Mouse (Mus musculus): ENCODE measurements around the gene Neurl2. TPM values are rescaled to one million over a fixed set of nuclear protein-coding genes. Genes with fewer than 3 reads are reported as not detected.
"Not testable (repeated sequence)": the region's sequence is repeated elsewhere in the genome, so short reads cannot be mapped to it uniquely, and the experiment has no call there.

The Neurl2 gene
- polyA plus RNA-seq, 1 experiment from 2014 or later = 7.1 TPM

DNA sequence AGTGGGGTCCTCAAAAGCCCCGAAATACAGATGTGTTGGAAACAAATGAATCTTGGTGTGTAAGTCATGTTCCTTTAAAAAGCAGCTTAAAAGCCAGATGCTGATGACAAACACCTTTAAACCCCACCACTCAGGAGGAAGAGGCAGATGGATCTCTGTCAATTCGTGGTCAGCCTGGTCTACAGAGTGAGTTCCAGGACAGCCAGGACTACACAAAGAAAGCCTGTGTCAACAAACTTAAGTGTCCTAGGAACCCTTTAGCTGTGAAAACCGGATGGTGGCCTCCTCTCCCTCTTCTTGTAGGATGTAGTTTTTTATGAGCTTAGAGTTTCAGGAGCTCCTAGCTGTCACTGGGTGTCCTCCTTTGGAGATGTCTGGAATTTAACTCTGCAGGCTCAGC, 40.4 kb upstream of the Neurl2 start:
- H3K36me3 ChIP-seq (ENCODE audit: control insufficient read depth, insufficient read depth, low read length) = no peaks in the 10 kb centered on the region
- H3K27ac ChIP-seq (ENCODE audit: low read length) = peak overlapping the region; percentile 86
- H3K4me3 ChIP-seq (ENCODE audit: low read length) = no peak overlapping the region
- H3K9ac ChIP-seq (ENCODE audit: low read length) = 0 out of 2 replicates have a peak overlapping the region, but pooled peaks have one; percentile 2
- WGBS = 30% methylated on average over 3 of the region's 3 CpGs
- no peaks in the 10 kb centered on the region for H3K27me3 ChIP-seq (ENCODE audit: control insufficient read depth, insufficient read depth, low read depth, low read length)
- H3K9me3 ChIP-seq (ENCODE audit: control insufficient read depth, low read length) = no peaks in the 10 kb centered on the region
- H3K4me1 ChIP-seq (replicated peaks; ENCODE audit: control insufficient read depth, insufficient read depth, low read length) = peaks cover 16% of the 10 kb centered on the region
- no peak for ATAC-seq (ENCODE audit: low read depth)
- H3K4me2 ChIP-seq (ENCODE audit: low read depth, low read length) = no peak overlapping the region

DNA sequence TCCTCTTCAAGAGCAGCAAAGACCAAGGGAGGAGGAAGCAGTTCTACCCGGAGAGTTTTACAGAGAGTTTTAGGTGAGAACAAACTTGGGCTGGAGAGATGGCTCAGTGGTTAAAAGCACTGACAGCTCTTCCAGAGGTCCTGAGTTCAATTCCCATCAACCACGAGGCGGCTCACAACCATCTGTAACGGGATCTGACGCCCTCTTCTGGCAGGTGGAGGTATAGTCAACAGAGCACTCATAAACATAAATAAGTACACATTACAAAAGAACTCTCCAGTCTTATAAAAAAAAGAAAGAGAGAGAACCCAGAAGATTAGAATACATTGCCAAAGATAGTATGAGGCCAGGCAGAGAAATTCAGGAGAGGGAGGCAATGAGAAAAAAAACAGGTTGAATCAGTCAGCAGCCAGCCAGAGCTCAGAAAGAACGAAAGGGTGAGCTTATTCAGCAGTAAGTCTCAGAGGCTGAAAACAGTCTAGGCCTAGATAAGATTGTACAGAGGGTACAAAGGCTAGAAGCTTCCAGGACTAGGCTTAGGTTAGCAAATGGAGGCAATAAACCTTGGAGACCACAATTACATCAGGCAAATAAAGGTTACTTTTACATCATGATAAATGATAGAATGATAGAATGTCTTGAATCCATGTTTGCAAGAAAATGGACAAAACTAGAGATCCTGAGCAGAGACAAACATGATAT, 38.5 kb upstream of the Neurl2 start:
- H3K9ac ChIP-seq (ENCODE audit: low read length) = no peak overlapping the region
- no peaks in the 10 kb centered on the region for H3K27me3 ChIP-seq (ENCODE audit: control insufficient read depth, insufficient read depth, low read depth, low read length)
- H3K4me2 ChIP-seq (ENCODE audit: low read depth, low read length) = no peak overlapping the region
- WGBS = 48% methylated on average over 6 of the region's 6 CpGs
- ATAC-seq (ENCODE audit: low read depth) = no peak
- no peak overlapping the region for H3K4me3 ChIP-seq (ENCODE audit: low read length)
- H3K27ac ChIP-seq (ENCODE audit: low read length) = no peak overlapping the region
- H3K4me1 ChIP-seq (replicated peaks; ENCODE audit: control insufficient read depth, insufficient read depth, low read length) = peaks cover 15% of the 10 kb centered on the region
- H3K36me3 ChIP-seq (ENCODE audit: control insufficient read depth, insufficient read depth, low read length) = no peaks in the 10 kb centered on the region
- H3K9me3 ChIP-seq (ENCODE audit: control insufficient read depth, low read length) = peaks cover 7% of the 10 kb centered on the region

DNA sequence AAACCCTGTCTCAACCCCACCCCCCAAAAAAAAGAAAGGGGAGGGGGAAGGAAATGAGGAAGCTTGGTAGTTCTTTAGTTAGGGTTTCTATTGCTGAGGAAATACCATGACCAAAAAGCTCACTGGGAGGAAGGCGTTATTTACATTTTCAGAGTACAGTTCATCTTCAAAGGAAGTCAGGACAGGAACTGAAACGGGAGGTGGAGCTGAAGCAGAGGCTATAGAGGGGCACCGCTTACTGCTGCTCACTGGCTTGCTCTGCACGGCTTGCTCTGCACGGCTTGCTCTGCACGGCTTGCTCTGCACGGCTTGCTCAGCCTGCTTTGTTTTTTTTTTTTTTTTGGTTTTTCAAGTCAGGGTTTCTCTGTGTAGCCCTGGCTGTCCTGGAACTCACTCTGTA, 35.2 kb upstream of the Neurl2 start:
- no peaks in the 10 kb centered on the region for H3K27me3 ChIP-seq (ENCODE audit: control insufficient read depth, insufficient read depth, low read depth, low read length)
- peaks cover 7% of the 10 kb centered on the region for H3K9me3 ChIP-seq (ENCODE audit: control insufficient read depth, low read length)
- H3K4me1 ChIP-seq (replicated peaks; ENCODE audit: control insufficient read depth, insufficient read depth, low read length) = peaks cover 3% of the 10 kb centered on the region; the same call in 1 of the 2 replicates
- no peaks in the 10 kb centered on the region for H3K36me3 ChIP-seq (ENCODE audit: control insufficient read depth, insufficient read depth, low read length)
- WGBS = 32% methylated on average over 7 of the region's 7 CpGs
- H3K4me3 ChIP-seq (ENCODE audit: low read length) = no peak overlapping the region
- peak; percentile 47 for ATAC-seq (ENCODE audit: low read depth)
- H3K9ac ChIP-seq (ENCODE audit: low read length) = no peak overlapping the region
- H3K27ac ChIP-seq (ENCODE audit: low read length) = peak overlapping the region; percentile 89; the same call in 1 of the 2 replicates
- no peak overlapping the region for H3K4me2 ChIP-seq (ENCODE audit: low read depth, low read length)

DNA sequence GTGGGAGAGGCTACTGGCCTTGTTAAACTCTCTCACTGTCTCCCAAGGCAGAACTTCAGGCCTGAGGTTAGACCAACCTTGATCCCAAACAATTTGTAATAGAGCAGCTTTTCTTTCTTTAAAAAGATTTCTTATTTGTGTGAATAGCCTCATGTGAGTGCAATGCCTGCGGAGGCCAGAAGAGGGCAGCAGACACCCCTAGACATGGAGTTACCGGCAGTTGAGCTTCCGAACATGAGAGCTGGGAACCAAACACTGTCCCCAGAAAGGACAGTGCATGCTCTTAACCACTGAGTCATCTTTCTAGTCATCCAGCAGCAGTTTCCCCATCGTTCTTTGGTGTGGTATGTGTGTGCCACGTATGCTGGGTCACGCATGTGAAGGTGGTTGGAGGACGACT, 34.3 kb upstream of the Neurl2 start:
- peak overlapping the region; percentile 89 for H3K27ac ChIP-seq (ENCODE audit: low read length)
- no peaks in the 10 kb centered on the region for H3K27me3 ChIP-seq (ENCODE audit: control insufficient read depth, insufficient read depth, low read depth, low read length)
- no peak overlapping the region for H3K4me3 ChIP-seq (ENCODE audit: low read length)
- no peak overlapping the region for H3K9ac ChIP-seq (ENCODE audit: low read length)
- no peak for ATAC-seq (ENCODE audit: low read depth)
- WGBS = 89% methylated on average over 7 of the region's 7 CpGs
- peaks cover 7% of the 10 kb centered on the region for H3K4me1 ChIP-seq (replicated peaks; ENCODE audit: control insufficient read depth, insufficient read depth, low read length)
- H3K9me3 ChIP-seq (ENCODE audit: control insufficient read depth, low read length) = peaks cover 7% of the 10 kb centered on the region
- no peak overlapping the region for H3K4me2 ChIP-seq (ENCODE audit: low read depth, low read length)
- H3K36me3 ChIP-seq (ENCODE audit: control insufficient read depth, insufficient read depth, low read length) = no peaks in the 10 kb centered on the region

DNA sequence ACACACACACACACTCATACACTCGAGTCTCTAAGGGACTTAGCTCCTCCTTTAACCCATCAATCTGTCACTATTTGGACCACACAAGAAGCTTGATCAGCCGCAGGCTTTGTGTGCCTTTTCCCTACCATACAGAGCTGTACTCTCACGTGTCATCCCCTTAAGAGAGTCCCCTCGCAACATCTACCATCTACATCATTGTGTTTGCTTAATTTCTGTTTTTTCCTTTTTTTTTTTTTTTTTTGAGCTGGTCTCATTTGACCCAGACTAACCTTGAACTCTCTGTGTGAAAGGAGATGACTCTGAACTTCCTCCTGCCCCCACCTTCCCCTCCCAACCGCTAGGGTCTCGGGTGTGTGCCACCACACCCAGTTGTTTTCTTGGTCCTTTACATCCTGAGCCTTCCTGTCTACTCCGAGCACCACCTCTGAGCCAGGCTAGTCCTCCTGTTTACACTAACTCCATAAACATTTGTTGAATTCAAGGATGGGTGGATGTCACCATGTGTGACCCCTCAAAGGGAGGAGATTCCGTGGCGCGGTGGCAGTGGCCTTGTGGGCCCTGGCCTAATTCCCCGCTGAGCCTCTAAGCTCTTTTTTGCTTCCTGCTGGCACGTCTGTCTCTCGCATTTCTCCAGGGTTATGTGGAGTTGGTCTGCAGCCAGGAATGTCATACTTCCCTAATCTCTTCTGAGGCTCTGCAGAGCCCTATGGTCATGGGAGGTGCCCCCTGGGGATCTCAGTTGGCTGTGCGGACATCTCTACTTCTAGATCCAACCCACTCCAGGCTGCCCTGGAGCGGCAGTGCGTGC, 33.7 kb upstream of the Neurl2 start:
- peak; percentile 76 for ATAC-seq (ENCODE audit: low read depth)
- WGBS = 27% methylated on average over 16 of the region's 16 CpGs

DNA sequence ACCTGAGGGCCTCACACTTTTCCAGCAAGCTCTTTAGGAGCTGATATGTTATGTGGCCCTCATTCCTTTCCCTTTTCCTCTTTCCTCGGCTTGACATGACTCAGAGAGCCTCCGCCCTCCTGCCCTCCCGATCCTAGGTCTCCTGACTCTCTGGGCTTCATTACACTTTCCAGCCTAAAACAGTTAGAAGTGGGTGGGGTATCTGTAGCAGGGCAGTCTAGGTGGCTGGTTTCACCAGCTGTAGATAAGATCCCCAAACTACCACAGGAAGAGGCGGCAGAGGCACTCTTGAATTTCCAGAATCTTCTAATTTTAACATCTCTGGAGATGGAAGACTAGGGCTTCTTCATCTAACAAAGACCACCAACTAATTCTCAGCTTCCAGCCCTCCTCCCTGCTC, 31.3 kb upstream of the Neurl2 start:
- no peak for ATAC-seq (ENCODE audit: low read depth)
- Histone ChIP-seq H3K9me3 (ENCODE audit: control insufficient read depth, low read length) (peaks cover 7% of the 10 kb centered on the region), H3K36me3 (ENCODE audit: control insufficient read depth, insufficient read depth, low read length) (no peaks in the 10 kb centered on the region), H3K4me3 (ENCODE audit: low read length) (no peak overlapping the region), H3K9ac (ENCODE audit: low read length) (no peak overlapping the region), H3K27ac (ENCODE audit: low read length) (no peak overlapping the region), H3K4me2 (ENCODE audit: low read depth, low read length) (no peak overlapping the region), H3K27me3 (ENCODE audit: control insufficient read depth, insufficient read depth, low read depth, low read length) (no peaks in the 10 kb centered on the region), H3K4me1 (replicated peaks; ENCODE audit: control insufficient read depth, insufficient read depth, low read length) (peaks cover 32% of the 10 kb centered on the region)
- WGBS = 57% methylated on average over 4 of the region's 4 CpGs

More for the DNA sequence above, 33.7 kb upstream of the Neurl2 start:
- Histone ChIP-seq H3K27me3 (ENCODE audit: control insufficient read depth, insufficient read depth, low read depth, low read length) (no peaks in the 10 kb centered on the region), H3K36me3 (ENCODE audit: control insufficient read depth, insufficient read depth, low read length) (no peaks in the 10 kb centered on the region), H3K27ac (ENCODE audit: low read length) (peak overlapping the region; percentile 89), H3K4me1 (replicated peaks; ENCODE audit: control insufficient read depth, insufficient read depth, low read length) (peaks cover 13% of the 10 kb centered on the region), H3K9me3 (ENCODE audit: control insufficient read depth, low read length) (peaks cover 7% of the 10 kb centered on the region), H3K9ac (ENCODE audit: low read length) (no peak overlapping the region), H3K4me3 (ENCODE audit: low read length) (no peak overlapping the region), H3K4me2 (ENCODE audit: low read depth, low read length) (no peak overlapping the region)

DNA sequence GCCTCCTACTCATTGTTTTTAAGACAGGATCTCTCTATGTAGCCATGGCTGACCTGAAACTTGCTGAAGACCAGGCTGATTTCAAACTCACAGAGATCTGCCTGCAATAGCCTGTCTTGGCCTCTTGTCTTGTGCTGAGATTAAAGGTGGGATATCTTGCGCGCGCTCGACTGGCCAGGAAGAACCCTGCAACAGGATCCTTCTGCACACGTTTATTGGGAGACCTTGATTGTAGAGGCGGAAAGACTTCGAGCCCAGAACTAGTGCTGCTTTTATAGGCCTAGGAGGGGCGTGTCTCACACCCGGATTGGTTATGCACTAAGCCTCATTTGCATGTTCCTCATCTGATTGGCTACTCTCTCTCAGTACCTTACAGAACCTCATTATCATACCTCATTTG, 30.2 kb upstream of the Neurl2 start:
- not testable (repeated sequence) for H3K9ac ChIP-seq (ENCODE audit: low read length); H3K36me3 ChIP-seq (ENCODE audit: control insufficient read depth, insufficient read depth, low read length); H3K9me3 ChIP-seq (ENCODE audit: control insufficient read depth, low read length); H3K4me2 ChIP-seq (ENCODE audit: low read depth, low read length); H3K4me3 ChIP-seq (ENCODE audit: low read length); ATAC-seq (ENCODE audit: low read depth); H3K27me3 ChIP-seq (ENCODE audit: control insufficient read depth, insufficient read depth, low read depth, low read length)
- WGBS = 94% methylated on average over 8 of the region's 9 CpGs
- Histone ChIP-seq H3K27ac (ENCODE audit: low read length) (peak overlapping the region; percentile 97), H3K4me1 (replicated peaks; ENCODE audit: control insufficient read depth, insufficient read depth, low read length) (peaks cover 36% of the 10 kb centered on the region)

DNA sequence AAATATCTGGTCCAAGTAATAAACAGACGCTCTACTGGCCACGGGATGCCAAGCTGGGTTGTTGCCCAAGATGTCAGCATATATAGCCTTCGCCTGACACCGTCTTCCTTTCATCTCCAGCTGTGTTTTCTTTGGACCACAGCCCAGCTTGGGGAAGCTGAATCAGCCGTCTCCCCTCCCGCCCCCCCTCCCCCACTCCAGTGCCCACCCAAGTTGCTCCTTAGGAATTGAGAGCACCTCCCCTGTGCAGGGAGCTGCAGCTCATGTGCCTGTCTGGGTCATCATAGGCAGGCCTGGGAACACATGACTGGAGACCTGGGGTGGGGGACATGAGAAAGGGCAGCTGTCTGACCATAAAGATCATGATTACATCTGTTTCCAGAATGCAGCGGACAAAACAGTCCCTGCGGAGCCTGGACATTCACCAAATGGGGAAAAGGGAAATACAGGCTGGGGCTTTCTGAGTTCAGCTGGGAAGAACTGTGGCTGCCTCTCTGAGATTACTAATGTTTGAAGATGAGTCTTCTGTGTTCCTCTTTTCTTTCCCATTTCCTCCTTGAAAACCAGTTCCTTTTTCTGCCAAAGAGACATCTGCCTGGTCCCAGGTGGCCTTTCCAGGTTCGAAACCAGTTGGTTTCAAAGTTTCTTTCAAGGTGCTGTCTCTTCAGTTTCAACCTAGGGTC, 29.1 kb upstream of the Neurl2 start:
- Histone ChIP-seq H3K27me3 (ENCODE audit: control insufficient read depth, insufficient read depth, low read depth, low read length) (no peaks in the 10 kb centered on the region), H3K36me3 (ENCODE audit: control insufficient read depth, insufficient read depth, low read length) (no peaks in the 10 kb centered on the region), H3K9ac (ENCODE audit: low read length) (no peak overlapping the region), H3K4me1 (replicated peaks; ENCODE audit: control insufficient read depth, insufficient read depth, low read length) (peaks cover 43% of the 10 kb centered on the region), H3K4me3 (ENCODE audit: low read length) (no peak overlapping the region), H3K4me2 (ENCODE audit: low read depth, low read length) (peak overlapping the region; percentile 27; the same call in 1 of the 2 replicates), H3K9me3 (ENCODE audit: control insufficient read depth, low read length) (no peaks in the 10 kb centered on the region), H3K27ac (ENCODE audit: low read length) (peak overlapping the region; percentile 97)
- peak; percentile 86 for ATAC-seq (ENCODE audit: low read depth)
- 18% methylated on average over 8 of the region's 9 CpGs for WGBS

DNA sequence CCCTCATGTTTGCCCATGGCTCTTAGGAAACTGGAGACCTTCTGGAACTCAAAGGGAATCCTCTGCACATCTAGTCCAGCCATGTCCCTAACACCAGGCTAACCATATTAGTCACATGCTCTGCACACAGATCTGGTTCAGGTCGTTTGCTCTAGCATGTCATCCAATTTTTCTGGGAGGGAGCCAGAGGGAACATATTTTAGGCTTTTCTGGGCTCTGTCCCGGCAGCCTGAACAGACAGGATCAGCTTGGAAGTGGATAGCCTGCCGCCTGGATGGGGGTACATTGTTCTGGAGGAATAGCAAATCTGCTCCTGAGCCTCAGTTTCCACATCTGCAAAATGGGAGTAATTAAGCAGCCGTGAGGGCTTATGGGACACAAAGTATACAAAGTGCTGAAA, 27.8 kb upstream of the Neurl2 start:
- H3K9me3 ChIP-seq (ENCODE audit: control insufficient read depth, low read length) = no peaks in the 10 kb centered on the region
- peak overlapping the region; percentile 97 for H3K27ac ChIP-seq (ENCODE audit: low read length)
- H3K36me3 ChIP-seq (ENCODE audit: control insufficient read depth, insufficient read depth, low read length) = no peaks in the 10 kb centered on the region
- WGBS = 41% methylated on average over 4 of the region's 4 CpGs
- no peak overlapping the region for H3K9ac ChIP-seq (ENCODE audit: low read length)
- ATAC-seq (ENCODE audit: low read depth) = no peak
- H3K4me3 ChIP-seq (ENCODE audit: low read length) = no peak overlapping the region
- H3K4me1 ChIP-seq (replicated peaks; ENCODE audit: control insufficient read depth, insufficient read depth, low read length) = peaks cover 46% of the 10 kb centered on the region
- H3K4me2 ChIP-seq (ENCODE audit: low read depth, low read length) = no peak overlapping the region
- H3K27me3 ChIP-seq (ENCODE audit: control insufficient read depth, insufficient read depth, low read depth, low read length) = no peaks in the 10 kb centered on the region
